21 mouse cellular contexts compared by ENCODE assay signal in the genomic region with DNA sequence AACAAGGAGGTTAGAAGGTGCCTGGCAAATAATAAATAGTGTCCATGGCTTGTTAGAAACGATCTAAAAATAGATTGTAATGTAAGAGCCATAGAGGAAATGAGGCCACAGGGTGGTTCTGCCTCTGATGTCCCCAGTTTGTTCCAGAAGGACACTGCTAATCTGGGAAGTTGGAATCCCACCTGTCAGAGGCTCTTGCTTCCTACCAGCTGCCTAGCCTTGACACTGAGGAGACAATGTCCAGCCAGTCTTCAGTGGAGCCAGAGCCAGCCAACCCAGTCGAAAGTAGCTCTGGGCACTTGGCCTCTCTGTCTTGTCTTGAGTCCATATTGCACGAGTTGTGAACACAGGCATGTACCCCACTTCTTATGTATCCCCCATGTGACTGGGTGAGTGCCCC.
DNase-seq lines count a peak whose midpoint lies in the region; ATAC-seq lines count a peak whose summit lies in the region.
"Had no signal": no experiment of that assay in that cellular context is flagged by ENCODE, and none has a peak within 500 bp of the region (broad histone marks: within the 10 kb centered on the region; RNA-seq: fewer than 3 reads in every experiment).

No protein-coding gene starts in this region.

- 0 out of 2 replicates have a peak, but pooled peaks cover 3% of the 10 kb centered on the region for H3K4me1 ChIP-seq in heart, embryonic 11.5 days (ENCODE audit: control insufficient read depth, insufficient read depth, low read length)
- peaks cover 18% of the 10 kb centered on the region for H3K4me1 ChIP-seq in neural tube, embryonic 15.5 days
- peaks cover 4% of the 10 kb centered on the region for H3K4me1 ChIP-seq in midbrain, embryonic 14.5 days (ENCODE audit: control insufficient read depth, insufficient read depth, low read length)
- H3K4me1 ChIP-seq: liver, embryonic 13.5 days had no signal

- no peak overlapping the region for H3K27ac ChIP-seq in heart, embryonic 11.5 days (ENCODE audit: low read depth, low read length)
- 0 out of 2 replicates have a peak overlapping the region, but pooled peaks have one; percentile 4 for H3K27ac ChIP-seq in neural tube, embryonic 15.5 days (replicated peaks)
- no peak overlapping the region for H3K27ac ChIP-seq in midbrain, embryonic 14.5 days (replicated peaks; ENCODE audit: low read depth, low read length)
- H3K27ac ChIP-seq: hindbrain, embryonic 14.5 days; left cerebral cortex, adult 2 months; liver, embryonic 13.5 days; midbrain, embryonic 13.5 days; neural tube, embryonic 13.5 days; stomach, postnatal 0 days had no signal

- DNase-seq in cerebellum, adult 11-12 months: peak; percentile 43
- DNase-seq in cerebellum, adult 11 months: no peak
- peak; percentile 49 to 63 for DNase-seq in heart, adult 18-20 months
- DNase-seq in neural tube, embryonic 10.5 days (ENCODE audit: extremely low spot score, low spot score): no peak
- DNase-seq in midbrain, embryonic 14.5 days: no peak
- DNase-seq: adrenal gland, postnatal 10 days; kidney, adult 18-20 months; kidney, postnatal 4 days; liver, embryonic 13.5 days; lung, adult 2 months; thymus, adult 2 months; thymus, postnatal 4 days had no signal

- H3K36me3 ChIP-seq in heart, embryonic 11.5 days (ENCODE audit: control insufficient read depth, insufficient read depth, low read length): no peaks in the 10 kb centered on the region
- H3K36me3 ChIP-seq in neural tube, embryonic 15.5 days: no peaks in the 10 kb centered on the region
- no peaks in the 10 kb centered on the region for H3K36me3 ChIP-seq in midbrain, embryonic 14.5 days (ENCODE audit: control insufficient read depth, insufficient read depth, low read length)
- H3K36me3 ChIP-seq: liver, embryonic 13.5 days; midbrain, embryonic 13.5 days; neural tube, embryonic 13.5 days had no signal

- no peak overlapping the region for H3K9ac ChIP-seq in heart, embryonic 11.5 days (ENCODE audit: low read depth, low read length)
- no peak overlapping the region for H3K9ac ChIP-seq in neural tube, embryonic 15.5 days (replicated peaks)
- no peak overlapping the region for H3K9ac ChIP-seq in midbrain, embryonic 14.5 days (replicated peaks; ENCODE audit: low read length)
- H3K9ac ChIP-seq: hindbrain, embryonic 14.5 days; liver, embryonic 13.5 days; midbrain, embryonic 13.5 days; neural tube, embryonic 13.5 days had no signal

- no peaks in the 10 kb centered on the region for H3K9me3 ChIP-seq in heart, embryonic 11.5 days (replicated peaks; ENCODE audit: control insufficient read depth, low read length)
- H3K9me3 ChIP-seq in neural tube, embryonic 15.5 days (replicated peaks): no peaks in the 10 kb centered on the region
- no peaks in the 10 kb centered on the region for H3K9me3 ChIP-seq in midbrain, embryonic 14.5 days (ENCODE audit: control insufficient read depth, low read length)
- H3K9me3 ChIP-seq: liver, embryonic 13.5 days; midbrain, embryonic 13.5 days; neural tube, embryonic 13.5 days had no signal

- no peaks in the 10 kb centered on the region for H3K27me3 ChIP-seq in heart, embryonic 11.5 days (ENCODE audit: control insufficient read depth, insufficient read depth, low read length)
- no peaks in the 10 kb centered on the region for H3K27me3 ChIP-seq in neural tube, embryonic 15.5 days (replicated peaks)
- no peaks in the 10 kb centered on the region for H3K27me3 ChIP-seq in midbrain, embryonic 14.5 days (ENCODE audit: control insufficient read depth, insufficient read depth, low read length)
- H3K27me3 ChIP-seq: liver, embryonic 13.5 days; midbrain, embryonic 13.5 days; neural tube, embryonic 13.5 days had no signal

- H3K4me2 ChIP-seq in heart, embryonic 11.5 days: no peak overlapping the region
- no peak overlapping the region for H3K4me2 ChIP-seq in neural tube, embryonic 15.5 days
- no peak overlapping the region for H3K4me2 ChIP-seq in midbrain, embryonic 14.5 days (ENCODE audit: low read length)
- H3K4me2 ChIP-seq: hindbrain, embryonic 14.5 days; liver, embryonic 13.5 days; midbrain, embryonic 13.5 days; neural tube, embryonic 13.5 days had no signal

- ATAC-seq in heart, embryonic 11.5 days (replicated peaks; ENCODE audit: insufficient number of reproducible peaks, low FRiP score, low TSS enrichment): no peak
- ATAC-seq in neural tube, embryonic 15.5 days (ENCODE audit: low FRiP score): no peak
- ATAC-seq in midbrain, embryonic 14.5 days (ENCODE audit: low FRiP score, low TSS enrichment): no peak
- ATAC-seq: forebrain, embryonic 14.5 days; inflammation-experienced regulatory T-cells, adult 6 months; midbrain, embryonic 13.5 days had no signal

- H3K4me3 ChIP-seq in heart, embryonic 11.5 days (ENCODE audit: low read depth, low read length): no peak overlapping the region
- no peak overlapping the region for H3K4me3 ChIP-seq in neural tube, embryonic 15.5 days (replicated peaks)
- no peak overlapping the region for H3K4me3 ChIP-seq in midbrain, embryonic 14.5 days (replicated peaks; ENCODE audit: low read depth, low read length)
- H3K4me3 ChIP-seq: left cerebral cortex, adult 2 months; liver, embryonic 13.5 days; midbrain, embryonic 13.5 days; neural tube, embryonic 13.5 days had no signal

- WGBS in heart, embryonic 11.5 days (ENCODE audit: insufficient replicate concordance): 60% methylated on average over 3 of the region's 3 CpGs
- 88% methylated on average over 3 of the region's 3 CpGs for WGBS in neural tube, embryonic 15.5 days
- WGBS in midbrain, embryonic 14.5 days: 84% methylated on average over 3 of the region's 3 CpGs

Comparison
In these comparisons a context has a peak if more than half of its experiments do, and no peak if none do; other contexts are left out.
1. DNase-seq: peak in cerebellum, adult 11-12 months (single experiment) and heart, adult 18-20 months (2 of 2); none in cerebellum, adult 11 months (single experiment), neural tube, embryonic 10.5 days (single experiment) and midbrain, embryonic 14.5 days (single experiment).